Mouse (Mus musculus) lung, postnatal 0 days (tissue): ENCODE measurements around the gene Pias1.

Experiments used
- CTCF ChIP-seq: IDR thresholded peaks from 2 replicates; pipeline ENCODE4 v1.5.1; 2016; ENCODE audit warnings: antibody characterized with exemption, mild to moderate bottlenecking
- EP300 ChIP-seq: IDR thresholded peaks from 2 replicates; pipeline ENCODE4 v1.6.1; 2016; ENCODE audit warnings: antibody characterized with exemption, mild to moderate bottlenecking, control low read depth

DNA sequence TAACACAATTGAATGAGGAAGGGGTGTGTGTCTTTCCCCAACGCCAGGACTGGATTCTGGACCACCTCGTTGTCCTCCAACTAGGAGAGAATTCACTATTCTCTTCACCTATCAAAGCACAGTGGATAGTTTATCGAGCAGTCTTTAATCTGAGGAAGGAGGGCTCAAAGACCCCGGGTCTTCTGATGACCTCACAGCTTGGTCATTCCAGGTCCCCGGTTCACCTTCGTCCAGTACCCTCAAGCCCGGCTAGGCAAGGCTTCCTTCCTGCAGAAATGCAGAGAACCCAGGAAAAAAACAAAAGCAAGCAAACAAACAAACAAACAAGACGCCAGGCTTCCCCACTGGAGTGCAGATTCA lies 149.6 kb downstream of the Pias1 start:
- TF ChIP-seq CTCF: no peak
- no peak for TF ChIP-seq EP300
